Comparison of ENCODE assay signal across 9 mouse cellular contexts in the genomic region with DNA sequence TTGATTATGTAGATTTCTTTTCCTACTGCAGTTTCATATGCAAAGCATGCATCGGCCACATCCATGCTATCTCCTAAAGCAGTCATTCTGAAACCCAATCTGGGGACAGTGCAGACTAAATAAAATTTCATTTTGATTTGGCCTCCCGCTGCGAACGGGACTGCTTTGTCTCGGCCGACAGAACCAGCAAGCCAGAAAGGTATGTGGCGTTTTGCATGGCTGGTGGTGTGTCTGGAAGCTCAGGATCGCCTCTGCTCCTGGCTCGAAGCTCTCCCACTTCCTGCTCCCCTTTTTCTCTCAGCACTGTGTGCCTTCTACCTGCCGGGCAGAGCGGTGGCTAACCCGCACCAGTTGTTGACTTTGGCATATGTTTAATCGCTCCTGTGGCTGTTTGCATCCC.
DNase-seq lines count a peak whose midpoint lies in the region; ATAC-seq and TF ChIP-seq lines count a peak whose summit lies in the region.
"Had no signal": no experiment of that assay in that cellular context is flagged by ENCODE, and none has a peak within 500 bp of the region (broad histone marks: within the 10 kb centered on the region; RNA-seq: fewer than 3 reads in every experiment).

No protein-coding gene starts in this region.

- no peak for TF ChIP-seq CTCF in brain, embryonic 14.5 days (IDR thresholded peaks at IDR 0.05; ENCODE audit: borderline replicate concordance, extremely low read depth, insufficient read depth, insufficient read length)
- TF ChIP-seq CTCF in liver, postnatal 0 days (IDR thresholded peaks at IDR 0.05; ENCODE audit: low read depth): no peak

- no peak for ATAC-seq in cerebellum, adult (ENCODE audit: insufficient number of reproducible peaks, low FRiP score, low TSS enrichment)
- ATAC-seq in hindbrain, embryonic 16.5 days: peak; percentile 52
- ATAC-seq in liver, postnatal 0 days: no peak
- no peak for ATAC-seq in activated CD4-positive, CD25-positive, alpha-beta regulatory T cell, adult 4 months

- peak overlapping the region; percentile 55 for H3K9ac ChIP-seq in hindbrain, embryonic 16.5 days (ENCODE audit: low read depth, low read length)
- no peak overlapping the region for H3K9ac ChIP-seq in liver, postnatal 0 days (replicated peaks)

- TF ChIP-seq POLR2A in brain, embryonic 14.5 days (IDR thresholded peaks at IDR 0.05; ENCODE audit: borderline replicate concordance, extremely low read depth, insufficient read depth, insufficient read length, poor library complexity, severe bottlenecking): no peak

- peak overlapping the region; percentile 32 for H3K4me3 ChIP-seq in hindbrain, embryonic 16.5 days (ENCODE audit: low read length)
- H3K4me3 ChIP-seq in liver, postnatal 0 days (ENCODE audit: low read depth, low read length): no peak overlapping the region

- H3K4me1 ChIP-seq in hindbrain, embryonic 16.5 days (ENCODE audit: control insufficient read depth, insufficient read depth, low read depth, low read length): peaks cover 15% of the 10 kb centered on the region
- H3K4me1 ChIP-seq in liver, postnatal 0 days (ENCODE audit: insufficient read depth): no peaks in the 10 kb centered on the region

- H3K27me3 ChIP-seq in hindbrain, embryonic 16.5 days (replicated peaks; ENCODE audit: control insufficient read depth, insufficient read depth, low read length): no peaks in the 10 kb centered on the region
- H3K27me3 ChIP-seq in liver, postnatal 0 days (ENCODE audit: insufficient read depth, low read length): no peaks in the 10 kb centered on the region

- DNase-seq in cerebellum, postnatal 10 days: peak; percentile 49 to 52
- DNase-seq in brain, embryonic 14.5 days (ENCODE audit: low read depth): peak; percentile 78
- no peak for DNase-seq in liver, postnatal 0 days
- no peak for DNase-seq in cerebellum, adult 18-20 months
- no peak for DNase-seq in left cerebral cortex, adult 11 months (ENCODE audit: low spot score)

- H3K27ac ChIP-seq in hindbrain, embryonic 16.5 days (ENCODE audit: low read depth, low read length): peak overlapping the region; percentile 59
- H3K27ac ChIP-seq in liver, postnatal 0 days (ENCODE audit: low read depth): no peak overlapping the region
- H3K27ac ChIP-seq: macrophage had no signal

- no peaks in the 10 kb centered on the region for H3K36me3 ChIP-seq in hindbrain, embryonic 16.5 days (ENCODE audit: control insufficient read depth, insufficient read depth, low read length)
- H3K36me3 ChIP-seq in liver, postnatal 0 days (replicated peaks; ENCODE audit: insufficient read depth, low read length): no peaks in the 10 kb centered on the region

- no peaks in the 10 kb centered on the region for H3K9me3 ChIP-seq in hindbrain, embryonic 16.5 days (ENCODE audit: control insufficient read depth, low read length)
- no peaks in the 10 kb centered on the region for H3K9me3 ChIP-seq in liver, postnatal 0 days (ENCODE audit: low read length)

- H3K4me2 ChIP-seq in hindbrain, embryonic 16.5 days (ENCODE audit: low read length): peak overlapping the region; percentile 58
- H3K4me2 ChIP-seq in liver, postnatal 0 days (ENCODE audit: low read depth, low read length): peak overlapping the region; percentile 42

- WGBS in hindbrain, embryonic 16.5 days: 4% methylated on average over 13 of the region's 13 CpGs
- 18% methylated on average over 13 of the region's 13 CpGs for WGBS in liver, postnatal 0 days (ENCODE audit: insufficient replicate concordance)

- no peak for TF ChIP-seq EP300 in liver, postnatal 0 days (IDR thresholded peaks at IDR 0.05; ENCODE audit: low read depth)

Comparison
In these comparisons a context has a peak if more than half of its experiments do, and no peak if none do; other contexts are left out.
1. DNase-seq: peak in cerebellum, postnatal 10 days (2 of 2) and brain, embryonic 14.5 days (single experiment); none in liver, postnatal 0 days (single experiment), cerebellum, adult 18-20 months (0 of 2) and left cerebral cortex, adult 11 months (single experiment).